Mouse (Mus musculus): ENCODE measurements around the gene Zwilch.
"Not testable (repeated sequence)": the region's sequence is repeated elsewhere in the genome, so short reads cannot be mapped to it uniquely, and the experiment has no call there.

GRCm38 (mm10) chr9:64183295-64183694 lies 10.4 kb upstream of the Zwilch start:
- TF ChIP-seq CTCF (conservative IDR thresholded peaks at IDR 0.05; ENCODE audit: insufficient read depth, insufficient read length, low read depth, low read length); POLR2A (IDR thresholded peaks at IDR 0.05; ENCODE audit: low read depth, low read length): not testable (repeated sequence)
